Mouse (Mus musculus) heart, embryonic 15.5 days (tissue): ENCODE data around the gene Gm13272. TPM values are rescaled to one million over a fixed set of nuclear protein-coding genes. Genes with fewer than 3 reads are reported as not detected.
"Not testable (repeated sequence)": the region's sequence is repeated elsewhere in the genome, so short reads cannot be mapped to it uniquely, and the experiment has no call there.

Experiments
- ATAC-seq: fragments of 200-750 bp; cut with Nextera tagmentation; replicated peaks from 2 replicates; pipeline ENCODE4 v1.8.0; 2017; ENCODE audit warnings: low read depth, moderate TSS enrichment; ENCODE audit not compliant: insufficient number of reproducible peaks, insufficient read depth, low FRiP score
- H3K27ac ChIP-seq: fragments of 300-500 bp; sonication (generic); 2 replicates; pipeline ENCODE4 v1.5.1; 2015; ENCODE audit warnings: mild to moderate bottlenecking, inconsistent platforms
- H3K27me3 ChIP-seq: fragments of 300-500 bp; sonication (generic); 2 replicates; pipeline ENCODE4 v1.6.1; 2015; ENCODE audit warnings: inconsistent platforms
- H3K36me3 ChIP-seq: fragments of 300-500 bp; sonication (generic); 2 replicates; pipeline ENCODE4 v1.6.1; 2015; ENCODE audit warnings: mild to moderate bottlenecking, inconsistent platforms
- H3K4me1 ChIP-seq: fragments of 300-500 bp; sonication (generic); replicated peaks from 2 replicates; pipeline ENCODE4 v1.6.1; 2015; ENCODE audit warnings: inconsistent platforms
- H3K4me2 ChIP-seq: fragments of 300-500 bp; sonication (generic); 2 replicates; pipeline ENCODE4 v1.6.1; 2015; ENCODE audit warnings: inconsistent platforms, mild to moderate bottlenecking, moderate library complexity
- H3K4me3 ChIP-seq: fragments of 300-500 bp; sonication (generic); 2 replicates; pipeline ENCODE4 v1.5.1; 2015; ENCODE audit warnings: mild to moderate bottlenecking, inconsistent platforms
- H3K9ac ChIP-seq: fragments of 300-500 bp; sonication (generic); 2 replicates; pipeline ENCODE4 v1.6.1; 2015; ENCODE audit warnings: mild to moderate bottlenecking, inconsistent platforms
- H3K9me3 ChIP-seq: fragments of 300-500 bp; sonication (generic); replicated peaks from 2 replicates; pipeline ENCODE4 v1.6.1; 2016; ENCODE audit warnings: inconsistent platforms
- WGBS: fragments of 180-500 bp; shearing (Covaris S2); methylation state at CpG from one replicate; pipeline ENCODE4 v1.1.7; 2015; ENCODE audit warnings: mixed read lengths; 5-methylcytosine and 5-hydroxymethylcytosine counted together
- polyA plus RNA-seq: library from polyadenylated mRNA; unstranded; fragments of >200 nt; fragmentation: Nextera tagmentation; extraction: Ambion mirVana; gene quantifications from 2 replicates; pipeline ENCODE4 v1.2.1, GENCODE M21; 2015

The Gm13272 gene
- polyA plus RNA-seq, 1 experiment from 2014 or later: 0.28 TPM

GRCm38 (mm10) chr4:88759610-88760268, 19.9 kb upstream of the Gm13272 start, which contains the start of gene Gm13283:
Gm13283 (plus strand) TSS chr4:88760119.
- not testable (repeated sequence) for ATAC-seq, H3K9me3 ChIP-seq, H3K36me3 ChIP-seq, H3K27me3 ChIP-seq, H3K4me1 ChIP-seq
- H3K4me3 ChIP-seq: peak within 1 kb of the TSS; percentile 42
- peak within 1 kb of the TSS; percentile 76 for H3K27ac ChIP-seq
- WGBS: 18% methylated on average over 11 of the region's 14 CpGs
- H3K9ac ChIP-seq: peak within 1 kb of the TSS; percentile 43; the same call in 1 of the 2 replicates
- H3K4me2 ChIP-seq: peak within 1 kb of the TSS; percentile 55

- peak overlapping the region; percentile 43; the same call in 1 of the 2 replicates for H3K9ac ChIP-seq
- H3K4me2 ChIP-seq: peak overlapping the region; percentile 55
- H3K27ac ChIP-seq: peak overlapping the region; percentile 76
- H3K9me3 ChIP-seq, H3K4me1 ChIP-seq, H3K27me3 ChIP-seq, ATAC-seq, H3K36me3 ChIP-seq: not testable (repeated sequence)
- H3K4me3 ChIP-seq: peak overlapping the region; percentile 42
- 0% methylated on average over 26 of the region's 28 CpGs for WGBS
These were observed 19.2 kb upstream of the Gm13272 start for GRCm38 (mm10) chr4:88760431-88760830.

DNA sequence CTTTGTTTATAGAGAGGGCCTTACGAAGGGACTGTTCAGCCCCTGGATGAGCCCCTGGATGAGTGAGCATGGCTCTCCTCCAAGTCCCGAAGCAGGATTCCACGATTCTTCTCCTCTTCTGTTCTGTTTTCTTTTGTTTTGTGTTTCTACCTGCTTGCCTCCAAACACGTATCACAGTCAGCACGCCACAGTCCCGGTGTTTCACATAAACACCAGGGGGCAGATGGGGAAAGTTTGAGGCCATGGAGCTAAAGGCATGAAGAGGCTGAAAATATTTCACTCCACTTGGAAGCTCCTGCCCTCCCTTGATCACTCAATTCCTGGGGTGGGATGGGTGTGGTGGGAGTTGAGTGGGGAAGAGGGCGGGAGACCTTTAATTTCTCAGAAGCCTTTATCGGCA, 17.9 kb upstream of the Gm13272 start:
- H3K4me2 ChIP-seq, H3K27ac ChIP-seq, H3K27me3 ChIP-seq, ATAC-seq, H3K4me3 ChIP-seq, H3K9me3 ChIP-seq, H3K4me1 ChIP-seq, H3K9ac ChIP-seq, H3K36me3 ChIP-seq: not testable (repeated sequence)
- WGBS: 65% methylated on average over 6 of the region's 8 CpGs

DNA sequence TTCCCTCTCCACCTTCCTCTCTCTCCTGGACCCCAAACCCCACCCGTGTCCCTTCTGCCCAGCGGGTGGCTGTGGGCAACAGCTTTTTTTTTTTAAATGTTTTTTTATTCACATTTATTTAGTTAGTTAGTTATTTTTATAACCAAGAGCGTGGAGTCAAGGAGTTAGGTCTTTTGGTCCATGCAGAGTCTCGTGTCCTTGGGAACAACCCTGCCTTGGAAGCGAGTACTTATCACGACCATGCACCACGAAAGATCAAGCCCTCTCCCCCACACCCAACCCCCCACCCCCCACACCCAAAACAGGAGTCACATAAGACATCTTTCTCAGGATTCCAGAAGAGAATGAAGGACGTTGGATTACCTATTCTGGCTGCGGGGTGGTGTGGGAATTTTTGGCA, 17.3 kb upstream of the Gm13272 start:
- not testable (repeated sequence) for ATAC-seq, H3K27ac ChIP-seq, H3K27me3 ChIP-seq, H3K9ac ChIP-seq, H3K9me3 ChIP-seq, H3K36me3 ChIP-seq, H3K4me1 ChIP-seq, H3K4me3 ChIP-seq
- WGBS: 47% methylated on average over 9 of the region's 9 CpGs
- peak overlapping the region; percentile 57 for H3K4me2 ChIP-seq

DNA sequence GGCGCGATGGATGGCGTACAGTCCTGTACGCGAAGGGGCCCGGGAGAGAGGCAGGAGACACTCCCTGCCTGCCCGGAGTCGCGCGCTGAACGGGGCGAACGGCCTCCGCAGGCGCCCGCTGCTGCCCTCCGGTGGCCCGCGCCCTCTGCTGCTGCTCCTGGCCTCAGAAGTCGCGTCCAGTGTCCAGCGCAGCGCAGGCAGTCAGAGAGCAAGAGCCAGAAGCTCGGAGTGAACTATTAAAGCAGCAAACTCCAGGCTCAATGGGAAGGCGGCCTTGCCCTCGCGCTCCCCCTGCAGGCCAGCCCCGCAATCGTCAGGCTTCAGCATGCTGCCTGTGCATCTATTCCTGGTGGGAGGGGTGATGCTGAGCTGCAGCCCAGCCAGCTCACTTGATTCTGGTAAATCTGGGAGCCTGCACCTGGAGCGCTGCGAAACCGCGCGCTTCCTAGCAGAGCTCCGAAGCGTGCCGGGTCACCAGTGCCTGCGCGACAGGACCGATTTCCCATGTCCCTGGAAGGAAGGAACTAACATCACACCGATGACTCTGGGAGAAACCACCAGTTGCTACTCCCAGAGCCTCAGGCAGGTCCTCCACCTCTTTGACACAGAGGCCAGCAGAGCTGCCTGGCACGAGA, 16.1 kb upstream of the Gm13272 start:
- not testable (repeated sequence) for ATAC-seq
- WGBS: 2% methylated on average over 35 of the region's 42 CpGs

GRCm38 (mm10) chr4:88773534-88773933, 6.1 kb upstream of the Gm13272 start, which contains the start of gene Gm13290:
Gm13290 (plus strand) TSS chr4:88773834.
- not testable (repeated sequence) for H3K27ac ChIP-seq, H3K9ac ChIP-seq
- WGBS: no CpG with 5 or more reads among the region's 32 CpGs

More for the DNA sequence above, 16.1 kb upstream of the Gm13272 start:
- H3K4me3 ChIP-seq: peak overlapping the region; percentile 39
- peak overlapping the region; percentile 54 for H3K4me2 ChIP-seq
- H3K27ac ChIP-seq: peak overlapping the region; percentile 73
- H3K4me1 ChIP-seq, H3K9me3 ChIP-seq, H3K9ac ChIP-seq, H3K27me3 ChIP-seq, H3K36me3 ChIP-seq: not testable (repeated sequence)

GRCm38 (mm10) chr4:88776622-88777021, 3.0 kb upstream of the Gm13272 start, which contains the start of gene Gm13289:
Gm13289 (plus strand) TSS chr4:88776922.
- H3K36me3 ChIP-seq, H3K27me3 ChIP-seq, ATAC-seq, H3K9me3 ChIP-seq, H3K4me1 ChIP-seq, H3K27ac ChIP-seq, H3K4me3 ChIP-seq, H3K4me2 ChIP-seq, H3K9ac ChIP-seq: not testable (repeated sequence)
- WGBS: no CpG with 5 or more reads among the region's 29 CpGs

More at GRCm38 (mm10) chr4:88773534-88773933, 6.1 kb upstream of the Gm13272 start, which contains the start of gene Gm13290:
- H3K9me3 ChIP-seq, H3K36me3 ChIP-seq, H3K4me3 ChIP-seq, H3K4me1 ChIP-seq, ATAC-seq, H3K4me2 ChIP-seq, H3K27me3 ChIP-seq: not testable (repeated sequence)

GRCm38 (mm10) chr4:88780320-88780719, 670 bp downstream of the Gm13272 start:
- not testable (repeated sequence) for H3K36me3 ChIP-seq, H3K27me3 ChIP-seq, H3K27ac ChIP-seq, H3K4me1 ChIP-seq, ATAC-seq, H3K4me3 ChIP-seq, H3K4me2 ChIP-seq, H3K9me3 ChIP-seq, H3K9ac ChIP-seq
- 45% methylated on average over 16 of the region's 18 CpGs for WGBS

GRCm38 (mm10) chr4:88781831-88782230, 2.2 kb downstream of the Gm13272 start, which contains the start of gene Ifnz:
Ifnz (plus strand) TSS chr4:88782131.
- not testable (repeated sequence) for H3K4me1 ChIP-seq, H3K9me3 ChIP-seq, ATAC-seq, H3K27me3 ChIP-seq, H3K9ac ChIP-seq, H3K36me3 ChIP-seq
- peak within 1 kb of the TSS; percentile 73 for H3K27ac ChIP-seq
- WGBS: 12% methylated on average over 5 of the region's 7 CpGs
- H3K4me3 ChIP-seq: peak within 1 kb of the TSS; percentile 30
- H3K4me2 ChIP-seq: peak within 1 kb of the TSS; percentile 56

DNA sequence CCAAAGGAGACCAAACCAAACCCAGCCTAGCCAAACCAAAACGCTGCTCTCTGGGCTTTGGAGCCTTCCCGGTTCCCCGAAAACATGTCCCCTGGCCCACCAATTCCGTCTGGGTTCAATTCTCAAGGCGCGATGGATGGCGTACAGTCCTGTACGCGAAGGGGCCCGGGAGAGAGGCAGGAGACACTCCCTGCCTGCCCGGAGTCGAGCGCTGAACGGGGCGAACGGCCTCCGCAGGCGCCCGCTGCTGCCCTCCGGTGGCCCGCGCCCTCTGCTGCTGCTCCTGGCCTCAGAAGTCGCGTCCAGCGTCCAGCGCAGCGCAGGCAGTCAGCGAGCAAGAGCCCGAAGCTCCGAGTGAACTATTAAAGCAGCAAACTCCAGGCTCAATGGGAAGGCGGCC, 2.7 kb downstream of the Gm13272 start:
- peak overlapping the region; percentile 30 for H3K4me3 ChIP-seq
- H3K9ac ChIP-seq, ATAC-seq, H3K9me3 ChIP-seq, H3K4me1 ChIP-seq, H3K27me3 ChIP-seq, H3K36me3 ChIP-seq: not testable (repeated sequence)
- peak overlapping the region; percentile 56 for H3K4me2 ChIP-seq
- H3K27ac ChIP-seq: peak overlapping the region; percentile 73
- 0% methylated on average over 11 of the region's 31 CpGs for WGBS

DNA sequence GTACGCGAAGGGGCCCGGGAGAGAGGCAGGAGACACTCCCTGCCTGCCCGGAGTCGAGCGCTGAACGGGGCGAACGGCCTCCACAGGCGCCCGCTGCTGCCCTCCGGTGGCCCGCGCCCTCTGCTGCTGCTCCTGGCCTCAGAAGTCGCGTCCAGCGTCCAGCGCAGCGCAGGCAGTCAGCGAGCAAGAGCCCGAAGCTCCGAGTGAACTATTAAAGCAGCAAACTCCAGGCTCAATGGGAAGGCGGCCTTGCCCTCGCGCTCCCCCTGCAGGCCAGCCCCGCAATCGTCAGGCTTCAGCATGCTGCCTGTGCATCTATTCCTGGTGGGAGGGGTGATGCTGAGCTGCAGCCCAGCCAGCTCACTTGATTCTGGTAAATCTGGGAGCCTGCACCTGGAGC, 5.8 kb downstream of the Gm13272 start, which contains the start of gene Gm13276:
Gene Gm13276 (plus strand): TSS at position 301 of the 400 bp plus-strand sequence.
- H3K9ac ChIP-seq, H3K4me1 ChIP-seq, H3K4me3 ChIP-seq, H3K36me3 ChIP-seq, H3K9me3 ChIP-seq, ATAC-seq, H3K4me2 ChIP-seq, H3K27ac ChIP-seq, H3K27me3 ChIP-seq: not testable (repeated sequence)
- no CpG with 5 or more reads among the region's 27 CpGs for WGBS
